Mouse (Mus musculus) liver, embryonic 11.5 days (tissue): ENCODE data around the gene Gm813. TPM values are rescaled to one million over a fixed set of nuclear protein-coding genes. Genes with fewer than 3 reads are reported as not detected.

Experiments
- ATAC-seq: fragments of 200-750 bp; cut with Nextera tagmentation; replicated peaks from 2 replicates; pipeline ENCODE4 v1.8.0; 2017; ENCODE audit warnings: moderate number of reproducible peaks, mild to moderate bottlenecking, moderate TSS enrichment, moderate library complexity; ENCODE audit not compliant: low FRiP score
- DNase-seq: peaks from one replicate; pipeline ENCODE4 v3.0.0-alpha.2; 2017; ENCODE audit warnings: low spot score
- H3K27ac ChIP-seq: fragments of 300-500 bp; sonication (generic); 2 replicates; pipeline ENCODE4 v1.5.1; 2014; ENCODE audit warnings: mild to moderate bottlenecking, low read depth, low read length, control low read depth
- H3K27me3 ChIP-seq: fragments of 300-500 bp; sonication (generic); replicated peaks from 2 replicates; pipeline ENCODE4 v1.6.1; 2014; ENCODE audit warnings: low read length, mixed read lengths; ENCODE audit not compliant: control insufficient read depth, insufficient read depth
- H3K36me3 ChIP-seq: fragments of 300-500 bp; sonication (generic); 2 replicates; pipeline ENCODE4 v1.6.1; 2014; ENCODE audit warnings: mild to moderate bottlenecking, low read length, moderate library complexity, mixed read lengths; ENCODE audit not compliant: control insufficient read depth, insufficient read depth
- H3K4me1 ChIP-seq: fragments of 300-500 bp; sonication (generic); replicated peaks from 2 replicates; pipeline ENCODE4 v1.6.1; 2014; ENCODE audit warnings: low read length, mixed read lengths; ENCODE audit not compliant: control insufficient read depth, insufficient read depth
- H3K4me2 ChIP-seq: fragments of 300-500 bp; sonication (generic); 2 replicates; pipeline ENCODE4 v1.6.1; 2014; ENCODE audit warnings: mild to moderate bottlenecking, control low read depth, moderate library complexity
- H3K4me3 ChIP-seq: fragments of 300-500 bp; sonication (generic); 2 replicates; pipeline ENCODE4 v1.5.1; 2014; ENCODE audit warnings: low read depth, low read length, control low read depth
- H3K9ac ChIP-seq: fragments of 300-500 bp; sonication (generic); 2 replicates; pipeline ENCODE4 v1.6.1; 2014; ENCODE audit warnings: low read depth, low read length, control low read depth
- H3K9me3 ChIP-seq: fragments of 300-500 bp; sonication (generic); 2 replicates; pipeline ENCODE4 v1.6.1; 2016; ENCODE audit warnings: low read length, inconsistent platforms, mixed read lengths; ENCODE audit not compliant: control insufficient read depth
- WGBS: fragments of 180-500 bp; shearing (Covaris S2); extraction: QIAGEN DNeasy Blood & Tissue Kit; methylation state at CpG from one replicate; pipeline ENCODE4 v1.1.7; 2014; 5-methylcytosine and 5-hydroxymethylcytosine counted together
- polyA plus RNA-seq: library from polyadenylated mRNA; unstranded; fragments of >200 nt; fragmentation: Nextera tagmentation; extraction: Ambion mirVana; gene quantifications from 2 replicates; pipeline ENCODE4 v1.2.1, GENCODE M21; 2014

Gene Gm813
- polyA plus RNA-seq, 1 experiment from 2014 or later, result not detected

- Histone ChIP-seq H3K27ac (no peak overlapping the region), H3K9me3 (no peaks in the 10 kb centered on the region), H3K9ac (no peak overlapping the region), H3K4me3 (no peak overlapping the region), H3K4me2 (no peak overlapping the region), H3K27me3 (no peaks in the 10 kb centered on the region), H3K4me1 (no peaks in the 10 kb centered on the region), H3K36me3 (no peaks in the 10 kb centered on the region)
- 77% methylated on average over 3 of the region's 3 CpGs for WGBS
- DNase-seq, result no peak
- ATAC-seq, result no peak
Observed at GRCm38 (mm10) chr16:58591299-58591698, 25.5 kb downstream of the Gm813 start.

- Histone ChIP-seq H3K27me3 (no peaks in the 10 kb centered on the region), H3K36me3 (no peaks in the 10 kb centered on the region), H3K27ac (no peak overlapping the region), H3K9me3 (no peaks in the 10 kb centered on the region), H3K4me1 (no peaks in the 10 kb centered on the region), H3K9ac (no peak overlapping the region), H3K4me2 (no peak overlapping the region), H3K4me3 (no peak overlapping the region)
- ATAC-seq (no peak), DNase-seq (no peak)
Observed at GRCm38 (mm10) chr16:58589444-58589843, 27.3 kb downstream of the Gm813 start.

- DNase-seq (no peak), ATAC-seq (no peak)
- Histone ChIP-seq H3K9ac (no peak overlapping the region), H3K36me3 (no peaks in the 10 kb centered on the region), H3K4me2 (no peak overlapping the region), H3K4me3 (no peak overlapping the region), H3K4me1 (no peaks in the 10 kb centered on the region), H3K9me3 (no peaks in the 10 kb centered on the region), H3K27ac (no peak overlapping the region), H3K27me3 (no peaks in the 10 kb centered on the region)
- 78% methylated on average over 6 of the region's 6 CpGs for WGBS
Observed at GRCm38 (mm10) chr16:58573949-58574722, 42.6 kb downstream of the Gm813 start.

GRCm38 (mm10) chr16:58570694-58571264 is 46.0 kb downstream of the Gm813 start:
- H3K4me3 ChIP-seq, result no peak overlapping the region
- H3K9me3 ChIP-seq, result no peaks in the 10 kb centered on the region
- no peaks in the 10 kb centered on the region for H3K4me1 ChIP-seq
- H3K9ac ChIP-seq, result no peak overlapping the region
- H3K36me3 ChIP-seq, result no peaks in the 10 kb centered on the region
- no peaks in the 10 kb centered on the region for H3K27me3 ChIP-seq
- DNase-seq (no peak), ATAC-seq (no peak)
- H3K27ac ChIP-seq, result no peak overlapping the region
- no peak overlapping the region for H3K4me2 ChIP-seq

Other genes starting within 250 kb of the Gm813 start
- 9.1 and 9.4 TPM in 2 replicates for gene Dcbld2, start 208.5 kb downstream of the Gm813 start, polyA plus RNA-seq
- gene St3gal6, start 92.7 kb downstream of the Gm813 start, polyA plus RNA-seq, result 66.0 and 67.9 TPM in 2 replicates
- not detected in 2 replicates for gene E330017A01Rik, start 21.8 kb upstream of the Gm813 start, polyA plus RNA-seq
- gene Cpox, start 53.3 kb upstream of the Gm813 start, polyA plus RNA-seq, result 388 and 389 TPM in 2 replicates
- gene Gpr15, start 102.1 kb upstream of the Gm813 start, polyA plus RNA-seq, result not detected in 2 replicates
- gene Cldnd1, start 110.9 kb upstream of the Gm813 start, polyA plus RNA-seq, result 65.3 and 73.3 TPM in 2 replicates
- gene Olfr172, start 146.2 kb upstream of the Gm813 start, polyA plus RNA-seq, result not detected in 2 replicates
- not detected in 2 replicates for gene Olfr173, start 183.3 kb upstream of the Gm813 start, polyA plus RNA-seq
- not detected in 2 replicates for gene Olfr175-ps1, start 209.8 kb upstream of the Gm813 start, polyA plus RNA-seq